Mouse (Mus musculus) retina, postnatal 7 days (tissue): ENCODE measurements around the gene Stx8.

Experiments
- DNase-seq: peaks from one replicate; pipeline ENCODE4 v3.0.0-alpha.2; 2012; ENCODE audit warnings: low read depth, low spot score

Stx8 gene

GRCm38 (mm10) chr11:67975252-67975651 is 9.3 kb downstream of the Stx8 start:
- DNase-seq: no peak

DNA sequence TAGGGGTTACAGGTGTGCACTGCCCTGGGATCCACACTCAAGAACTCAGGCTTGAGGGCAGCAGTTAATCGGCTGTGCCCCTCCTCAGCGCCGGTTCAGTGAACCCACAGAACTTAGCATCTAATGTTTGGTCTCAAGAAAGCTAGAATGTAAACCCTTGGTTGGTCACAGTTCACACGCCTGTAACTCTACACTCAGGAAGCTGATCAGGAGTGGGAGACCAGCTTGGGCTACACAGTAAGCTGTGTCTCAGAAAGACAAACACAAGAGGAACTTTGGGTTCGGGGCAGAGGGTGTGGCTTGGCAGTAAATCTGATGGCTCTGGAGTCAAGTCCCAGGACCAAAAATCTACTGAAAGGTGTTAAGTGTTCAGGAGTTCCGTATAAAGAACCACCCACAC is 17.6 kb downstream of the Stx8 start:
- no peak for DNase-seq

- no peak for DNase-seq
Observed at GRCm38 (mm10) chr11:67991240-67991639, 25.2 kb downstream of the Stx8 start.

- DNase-seq: no peak
Observed at GRCm38 (mm10) chr11:67995965-67996364, 30.0 kb downstream of the Stx8 start.

DNA sequence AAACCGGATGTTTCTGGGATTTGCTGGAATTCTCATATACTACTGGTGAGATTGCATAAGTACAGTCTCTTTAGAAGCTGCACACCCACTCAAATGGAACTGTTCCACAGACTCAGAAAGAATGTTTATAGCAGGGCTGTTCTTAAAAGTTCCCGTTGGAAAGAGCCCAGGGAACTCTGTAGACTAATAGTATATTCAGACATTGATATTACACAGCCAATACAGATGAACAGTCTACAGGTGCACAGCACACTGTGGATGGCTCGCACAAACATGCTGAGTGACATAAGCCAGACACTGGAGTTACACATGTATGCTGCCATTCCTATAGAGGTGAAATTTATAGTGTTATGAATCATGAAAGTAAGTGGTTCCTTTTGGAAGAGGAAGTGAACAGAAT is 32.9 kb downstream of the Stx8 start:
- DNase-seq: no peak

DNA sequence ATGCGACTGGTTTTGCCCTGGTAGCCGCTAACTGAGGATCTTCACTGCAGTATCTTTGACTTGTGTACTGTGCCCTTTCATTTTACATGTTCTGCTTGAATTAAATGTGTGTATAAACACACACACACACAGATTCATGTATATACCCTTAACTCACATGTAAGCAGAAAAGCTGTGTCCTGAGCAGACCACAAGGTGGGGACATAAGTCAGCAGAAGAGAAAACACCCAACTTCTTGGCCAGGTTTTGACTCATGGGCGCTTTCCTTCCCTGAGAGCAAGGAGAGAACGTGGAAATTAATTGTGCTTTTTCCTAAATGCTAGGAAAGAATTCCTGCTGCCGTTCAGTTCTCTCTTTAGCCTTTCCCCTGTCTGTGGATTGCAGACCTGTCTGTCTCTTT is 33.6 kb downstream of the Stx8 start:
- no peak for DNase-seq

DNA sequence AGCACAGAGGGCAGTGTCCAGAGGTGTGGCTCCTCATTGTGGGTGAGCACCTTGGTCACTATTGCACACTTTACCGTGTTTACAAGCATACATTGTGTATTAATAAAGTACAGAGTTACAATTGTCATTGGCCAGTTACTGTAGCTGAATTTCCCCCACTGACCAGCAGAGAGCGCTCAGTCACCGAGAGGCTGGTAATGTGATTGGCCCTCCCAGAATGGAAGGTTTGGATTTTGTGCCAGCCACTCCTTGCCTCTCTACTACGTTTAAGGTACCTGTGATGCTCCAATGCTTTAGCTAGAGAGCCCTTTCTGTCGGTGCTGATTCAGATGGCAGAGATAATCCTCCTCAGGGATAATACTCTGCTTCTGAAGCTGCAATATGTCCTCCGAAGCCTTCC is 38.2 kb downstream of the Stx8 start:
- peak; percentile 30 for DNase-seq

DNA sequence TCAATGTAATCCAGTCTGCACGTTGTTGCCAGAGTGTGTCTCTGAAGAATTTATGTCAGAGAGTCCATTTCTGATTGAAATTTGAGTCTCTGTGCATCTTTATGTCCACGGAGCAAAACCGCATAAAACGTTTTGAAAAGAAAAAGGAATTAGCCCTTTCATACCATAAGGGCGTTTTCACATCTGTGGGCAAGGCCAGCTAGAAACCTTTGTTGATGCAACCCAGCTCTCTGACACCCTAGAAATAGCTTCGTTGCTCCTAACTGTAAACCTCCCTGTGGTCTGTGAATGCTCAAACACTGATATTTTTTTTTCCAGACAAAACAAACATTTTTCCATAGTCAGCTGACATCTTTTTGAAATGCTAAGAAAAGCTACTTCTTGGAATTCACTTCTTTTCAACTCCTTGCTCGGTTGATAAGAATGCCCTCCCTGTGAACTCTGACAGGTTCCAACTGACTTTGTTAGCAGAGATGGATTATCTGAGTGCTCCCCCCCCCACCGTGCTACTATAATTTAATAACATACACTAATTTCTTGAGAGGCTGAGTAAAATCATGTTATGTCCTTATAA is 40.3 kb downstream of the Stx8 start:
- DNase-seq: no peak

- no peak for DNase-seq
Observed at GRCm38 (mm10) chr11:68007645-68008044, 41.7 kb downstream of the Stx8 start.

DNA sequence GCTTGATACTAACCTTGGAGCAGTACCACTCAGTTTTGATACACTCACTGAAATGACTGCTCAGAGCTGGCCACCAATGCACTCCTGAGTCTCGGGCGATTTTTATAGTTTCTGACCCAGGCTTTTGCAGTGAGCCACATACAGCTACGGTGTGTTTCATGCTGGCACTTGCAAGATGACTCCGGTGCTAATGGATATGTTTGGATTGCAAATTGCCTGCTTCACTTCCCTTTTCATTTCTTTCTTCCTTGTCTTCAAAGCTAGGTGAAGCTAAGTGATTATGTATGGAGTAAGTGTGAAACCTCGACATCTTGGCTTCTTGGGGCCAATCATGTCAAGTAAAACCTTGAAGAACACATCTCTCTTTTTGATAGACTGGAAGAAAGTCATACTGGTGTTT is 43.4 kb downstream of the Stx8 start:
- no peak for DNase-seq

- DNase-seq: no peak
Observed at GRCm38 (mm10) chr11:68012207-68012606, 46.2 kb downstream of the Stx8 start.

- no peak for DNase-seq
Observed at GRCm38 (mm10) chr11:68018191-68018590, 52.2 kb downstream of the Stx8 start.

DNA sequence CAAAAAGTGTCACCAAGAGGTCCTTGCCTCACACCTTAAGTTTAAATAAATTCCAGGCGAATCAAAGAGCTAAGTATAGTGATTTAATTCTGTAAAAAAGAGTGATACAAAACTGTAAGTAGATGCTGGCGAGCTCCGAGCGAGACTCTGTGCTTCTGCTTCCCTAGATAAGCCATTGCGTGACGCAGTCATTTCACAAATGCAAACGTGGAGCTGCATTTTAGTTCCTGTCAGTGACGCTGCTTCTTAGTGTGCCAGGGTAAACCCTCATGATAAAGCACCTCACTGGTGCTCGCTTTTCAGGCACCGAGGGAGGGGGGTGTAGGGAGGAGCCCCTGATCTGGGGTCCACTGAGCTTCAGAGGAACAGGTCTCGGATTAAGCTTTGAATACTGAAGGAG is 53.2 kb downstream of the Stx8 start:
- no peak for DNase-seq

DNA sequence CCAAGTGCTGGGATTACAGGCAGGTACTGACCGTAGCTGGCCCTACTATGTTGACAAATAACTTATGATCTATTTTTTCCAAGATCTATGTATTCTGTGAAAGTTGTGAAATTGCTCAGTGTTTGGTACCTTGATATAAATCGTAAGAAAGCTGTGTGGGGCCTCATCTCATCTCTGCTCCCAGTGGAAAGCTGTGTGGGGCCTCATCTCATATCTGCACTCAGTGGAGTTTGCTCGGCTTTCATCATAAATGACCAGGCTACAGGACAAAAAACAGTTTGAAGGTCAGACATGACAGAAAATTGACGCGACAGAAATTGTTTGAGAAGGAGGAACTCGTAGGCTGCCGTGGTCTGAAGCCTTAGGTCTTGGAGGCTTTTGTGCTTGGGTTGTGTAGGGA is 56.0 kb downstream of the Stx8 start:
- no peak for DNase-seq

- no peak for DNase-seq
Observed at GRCm38 (mm10) chr11:68022895-68023294, 56.9 kb downstream of the Stx8 start.

DNA sequence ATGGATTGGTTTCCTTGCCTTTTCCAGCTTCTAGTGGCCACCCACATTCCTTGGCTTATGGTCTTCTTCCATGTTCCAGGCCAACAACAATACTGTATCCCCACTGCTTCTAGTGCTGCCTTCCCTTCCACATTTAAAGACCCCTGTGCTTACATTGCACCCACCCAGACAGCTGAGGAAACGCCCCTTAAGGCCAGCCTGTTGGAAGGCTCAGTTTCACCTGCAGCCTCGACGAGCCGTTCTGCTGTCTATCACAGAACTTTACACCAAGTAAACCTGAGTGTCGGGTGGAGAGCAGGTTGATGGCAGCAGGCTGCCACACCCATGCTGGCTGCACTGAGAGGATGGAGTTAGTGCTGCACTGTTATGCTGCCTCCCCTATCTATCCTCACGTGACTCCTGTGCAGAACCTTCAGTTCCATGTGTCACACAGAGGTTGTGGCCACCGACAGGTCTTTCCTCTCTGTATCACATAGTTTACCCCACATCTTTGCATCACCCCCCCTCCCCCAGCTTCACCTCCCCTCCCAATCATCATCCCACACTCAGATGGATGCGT is 57.9 kb downstream of the Stx8 start:
- DNase-seq: no peak

GRCm38 (mm10) chr11:68026590-68026989 is 60.6 kb downstream of the Stx8 start:
- DNase-seq: no peak

DNA sequence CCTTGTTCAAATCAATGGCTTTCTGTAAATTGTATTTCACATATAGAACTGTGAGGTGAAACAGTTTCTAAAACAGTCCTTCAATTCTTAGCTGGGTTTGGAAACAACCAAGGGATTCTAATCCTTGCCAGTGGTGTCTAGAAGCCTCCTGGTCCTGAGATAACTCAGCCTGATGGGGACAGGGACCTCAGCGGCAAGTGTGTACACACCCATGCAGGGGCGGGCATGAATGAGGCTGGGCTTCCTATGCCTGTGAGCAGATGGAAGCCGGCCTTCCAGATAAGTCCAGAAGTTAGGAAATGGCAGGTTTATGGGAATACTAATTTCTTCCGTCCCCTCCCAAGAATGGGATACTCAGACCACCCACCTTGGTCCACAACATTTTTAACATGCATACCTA is 63.1 kb downstream of the Stx8 start:
- DNase-seq: no peak

- no peak for DNase-seq
Observed at GRCm38 (mm10) chr11:68029871-68030270, 63.9 kb downstream of the Stx8 start.

DNA sequence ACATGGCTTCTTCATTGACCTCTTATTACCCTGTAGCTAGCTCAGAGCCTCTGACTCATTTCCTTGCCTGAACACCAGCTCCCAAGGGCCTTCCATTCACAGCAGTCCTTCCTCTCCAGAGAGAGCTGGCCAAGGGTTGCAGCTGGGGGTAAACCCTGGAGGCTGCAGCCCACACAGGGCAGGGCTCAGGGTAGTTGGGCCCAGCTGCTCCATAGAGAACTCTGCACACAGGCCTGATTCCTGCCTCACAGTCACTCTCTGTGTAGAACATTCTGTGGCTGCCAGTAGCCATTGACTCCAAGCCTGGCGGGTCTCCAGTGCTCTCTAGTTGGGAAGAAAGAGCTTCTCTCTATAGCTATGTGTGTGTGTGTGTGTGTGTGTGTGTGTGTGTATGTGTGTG is 64.8 kb downstream of the Stx8 start:
- no peak for DNase-seq

GRCm38 (mm10) chr11:68032448-68032847 is 66.5 kb downstream of the Stx8 start:
- DNase-seq: no peak

DNA sequence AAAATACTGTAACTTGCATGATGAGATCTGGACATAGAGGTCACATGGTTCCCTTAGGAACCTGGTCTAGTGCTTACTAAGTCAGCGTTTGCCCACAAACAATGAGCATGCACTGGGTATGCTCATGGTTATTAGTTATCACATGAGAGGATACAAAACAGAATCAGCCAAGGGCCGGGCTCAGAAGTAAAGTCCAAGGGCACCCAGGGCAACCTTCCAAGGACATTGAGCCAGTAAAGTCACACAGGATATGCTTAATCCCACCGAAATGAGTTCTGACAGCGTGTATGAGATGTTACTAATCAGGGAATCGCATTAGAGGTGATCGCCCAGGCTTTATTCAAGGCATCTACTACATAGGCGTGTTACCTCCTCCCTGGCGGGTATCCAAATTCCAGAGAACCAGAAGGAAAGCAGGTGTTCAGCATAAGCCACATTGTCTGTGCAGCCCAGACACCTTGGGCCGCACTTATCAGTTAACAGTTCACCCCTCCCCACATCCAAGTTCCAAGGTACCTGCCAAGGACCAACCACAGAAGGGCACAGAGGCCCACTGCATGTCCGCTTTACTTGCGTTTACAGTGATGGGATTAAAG is 67.4 kb downstream of the Stx8 start:
- no peak for DNase-seq

DNA sequence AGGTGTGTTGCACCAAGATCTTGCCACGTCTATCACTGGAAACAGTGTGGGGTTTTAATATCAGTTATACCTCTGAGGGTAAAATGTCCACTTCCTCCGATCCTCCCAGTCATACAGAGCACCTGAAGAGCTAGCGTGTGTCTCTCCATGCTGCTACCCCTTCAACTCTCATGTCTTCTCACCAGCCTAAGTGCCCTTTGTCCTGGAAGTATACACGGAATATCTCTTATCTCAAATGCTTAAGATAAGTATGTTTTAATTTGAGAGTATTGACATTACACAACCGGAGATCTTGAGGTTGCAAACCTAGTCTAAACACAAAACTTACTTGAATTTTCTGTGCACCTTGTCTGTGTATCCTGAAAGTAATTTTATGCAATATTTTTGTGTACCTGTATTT is 68.4 kb downstream of the Stx8 start:
- DNase-seq: no peak
